Mouse (Mus musculus) megakaryocyte-erythroid progenitor cell, adult 5-6 weeks (primary cell): ENCODE data around the gene Ncbp3. TPM values are rescaled to one million over a fixed set of nuclear protein-coding genes. Genes with fewer than 3 reads are reported as not detected.

Experiments used
- ATAC-seq: replicated peaks from 2 replicates; pipeline ENCODE4 v1.8.0; 2016; ENCODE audit warnings: mild to moderate bottlenecking, inconsistent platforms; ENCODE audit not compliant: severe bottlenecking, poor library complexity, low FRiP score, low TSS enrichment
- total RNA-seq, 2 experiments: library from RNA; stranded (forward) in 1 of 2; stranded (reverse) in 1 of 2; fragments of 200-1000, 215-1000 nt in 1 of 2; fragments of >200 nt in 1 of 2; fragmentation: Nextera tagmentation in 1 of 2; gene quantifications; 2 replicates each; pipeline ENCODE4 v1.2.3; 2014 to 2017

The Ncbp3 gene
- total RNA-seq, 2 experiments from 2014 or later: 12.5 to 16.4 TPM

- ATAC-seq: no peak; the same call in 1 of the 2 replicates
Measured at GRCm38 (mm10) chr11:73109941-73110340, 62.4 kb downstream of the Ncbp3 start.

GRCm38 (mm10) chr11:73111414-73111813 is 63.8 kb downstream of the Ncbp3 start:
- ATAC-seq: no peak

DNA sequence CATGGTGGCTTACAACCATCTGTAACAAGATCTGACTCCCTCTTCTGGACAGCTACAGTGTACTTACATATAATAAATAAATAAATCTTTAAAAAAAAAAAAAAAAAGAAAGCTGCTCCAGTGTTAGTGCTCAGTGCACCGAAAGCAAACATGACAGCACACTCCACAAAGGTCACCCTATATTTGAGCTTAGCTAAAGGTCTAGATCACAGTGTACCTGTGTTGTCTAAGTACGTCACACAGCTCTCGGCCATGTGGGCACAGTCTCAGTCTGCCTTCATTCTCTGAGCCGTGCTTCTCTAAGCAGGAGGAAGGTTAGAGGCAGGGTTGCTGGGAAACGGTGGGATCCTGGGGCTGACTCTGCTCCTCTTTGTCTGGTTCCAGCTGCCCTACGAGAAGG is 78.9 kb downstream of the Ncbp3 start:
- ATAC-seq: no peak

DNA sequence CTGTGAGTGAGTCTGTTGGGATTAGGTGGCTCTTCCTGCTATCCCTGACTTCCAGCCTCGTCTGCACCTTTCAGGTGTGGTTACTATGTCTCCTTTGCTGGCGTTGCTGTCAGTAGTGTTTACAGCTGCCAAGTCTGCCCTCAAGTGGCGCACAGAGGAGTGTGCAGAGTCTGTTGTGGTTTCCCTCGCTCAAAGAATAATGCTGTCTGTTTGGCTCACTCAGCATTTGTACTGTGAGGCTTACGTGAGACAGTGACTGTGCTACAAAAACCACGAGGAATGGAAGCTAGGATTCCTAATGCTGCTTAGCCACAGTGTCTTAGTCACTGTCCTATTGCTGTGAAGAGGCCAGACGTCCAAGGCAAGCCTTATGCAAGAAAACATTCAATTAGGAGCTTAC is 83.4 kb downstream of the Ncbp3 start:
- ATAC-seq: peak; percentile 79

DNA sequence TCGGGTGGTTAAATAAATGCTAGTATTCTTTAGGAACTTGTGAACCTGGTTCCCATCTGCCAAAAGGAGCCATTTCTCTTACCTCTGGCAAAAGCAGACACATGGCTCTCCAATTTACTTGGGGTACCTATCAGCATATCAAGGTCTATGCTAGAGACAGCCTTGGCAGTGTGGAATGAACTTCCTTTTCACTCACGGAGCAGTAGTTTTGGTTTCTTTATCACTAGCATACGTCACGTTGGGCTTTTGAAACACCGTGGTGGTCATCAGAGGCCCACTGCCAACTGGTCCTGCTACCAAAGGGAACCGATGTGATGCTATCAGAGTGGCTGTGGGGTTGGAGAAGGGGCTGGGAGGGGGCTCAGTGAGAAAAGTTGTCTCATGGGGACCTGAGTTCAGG is 85.4 kb downstream of the Ncbp3 start:
- no peak for ATAC-seq

DNA sequence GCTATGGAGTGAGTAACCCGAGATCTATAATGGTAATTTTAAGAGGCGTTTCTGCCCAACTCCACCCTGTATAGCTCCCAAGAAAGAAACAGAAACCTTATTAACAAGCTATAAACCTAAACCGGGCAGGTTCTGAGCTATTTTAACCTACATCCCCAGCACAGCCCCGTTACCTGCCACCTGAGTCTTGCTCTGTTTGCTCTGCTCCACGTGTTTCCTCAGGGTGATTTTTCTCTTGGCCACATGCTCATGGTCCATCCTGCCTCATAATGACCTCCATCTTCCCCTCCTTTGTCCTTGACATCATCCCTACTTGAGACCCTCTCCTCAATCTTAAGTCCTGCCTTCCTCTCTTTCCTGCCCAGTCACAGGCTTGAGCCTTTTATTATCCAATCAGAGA is 86.6 kb downstream of the Ncbp3 start:
- ATAC-seq: no peak

GRCm38 (mm10) chr11:73136587-73136986 is 89.0 kb downstream of the Ncbp3 start:
- ATAC-seq: no peak

DNA sequence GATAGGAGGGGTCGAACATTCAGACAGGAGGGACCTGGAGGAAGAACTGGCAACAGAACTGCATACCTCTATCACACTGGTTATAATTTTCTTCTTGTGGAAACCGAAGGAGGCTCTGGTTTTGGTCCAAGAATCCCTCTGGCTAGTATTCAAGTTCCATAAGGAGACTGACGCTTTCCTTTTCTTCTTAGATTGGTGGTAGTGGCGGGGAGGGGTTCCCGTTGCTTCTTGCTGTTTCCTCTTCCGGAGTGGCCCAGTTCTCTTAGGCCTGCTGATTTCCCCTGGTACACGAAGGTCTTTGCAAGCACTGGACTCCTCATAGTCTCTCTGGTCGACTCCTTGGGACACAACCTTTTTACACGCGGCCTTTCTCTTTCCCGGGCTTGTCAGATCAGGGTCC is 89.5 kb downstream of the Ncbp3 start:
- ATAC-seq: no peak

DNA sequence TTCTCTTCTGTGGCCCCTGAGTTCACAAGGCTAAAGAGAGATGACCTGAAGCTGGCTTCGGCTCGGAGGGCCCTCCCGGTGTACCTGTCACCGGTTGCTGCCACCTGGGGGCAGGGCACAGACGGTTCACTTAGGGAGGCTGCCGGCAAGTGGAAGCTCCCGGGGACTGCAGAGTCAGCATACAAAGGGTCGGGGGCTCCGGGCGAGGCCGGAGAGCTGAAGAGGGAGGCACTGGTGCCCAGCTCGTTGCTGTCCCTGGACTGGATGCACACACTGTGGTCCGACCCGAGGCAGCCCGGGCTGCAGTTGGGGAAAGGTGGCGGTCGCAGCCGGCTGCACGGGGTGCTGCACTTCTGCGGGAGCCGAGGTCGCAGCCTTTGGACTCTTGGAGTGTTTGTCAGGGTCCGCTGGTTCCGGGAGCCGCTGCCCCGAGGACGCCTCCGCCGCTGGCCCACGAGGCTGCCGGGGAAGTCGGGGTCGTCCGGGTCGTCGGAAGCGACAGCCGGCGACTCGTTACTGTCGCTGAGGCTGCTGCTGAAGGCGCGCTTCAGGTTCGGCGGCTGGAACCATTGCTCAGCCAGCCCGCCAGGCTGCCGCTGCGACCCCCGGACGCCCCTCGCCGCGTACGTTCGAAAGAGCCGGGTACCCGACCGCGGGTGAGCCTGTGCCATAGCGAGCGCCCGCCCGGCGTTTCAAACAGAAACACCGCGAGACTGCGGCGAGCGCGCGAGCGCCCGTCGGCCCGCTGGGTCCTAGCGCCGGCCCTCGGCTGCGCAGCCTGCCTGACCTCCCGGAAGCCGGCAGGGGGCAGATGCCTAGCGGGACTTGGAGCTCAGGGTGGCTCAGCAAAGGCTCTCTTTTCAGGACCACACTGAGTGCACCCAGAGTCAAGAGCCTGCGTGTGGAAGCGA is 90.3 kb downstream of the Ncbp3 start, which contains the start of gene Haspin:
TSS of gene Haspin (minus strand) at position 704 of the 911 bp plus-strand sequence.
- ATAC-seq: peak; percentile 92

Other genes starting within 250 kb of the Ncbp3 start
- 16.4 and 28.3 TPM in 2 replicates for gene Atp2a3, start 86.6 kb upstream of the Ncbp3 start, total RNA-seq (2014; fragmentation: Nextera tagmentation)
- 14.9 and 15.7 TPM in 2 replicates for gene Atp2a3, start 86.6 kb upstream of the Ncbp3 start, total RNA-seq (2017)
- 1.8 and 3.1 TPM in 2 replicates for gene P2rx1, start 48.7 kb upstream of the Ncbp3 start, total RNA-seq (2014; fragmentation: Nextera tagmentation)
- gene P2rx1, start 48.7 kb upstream of the Ncbp3 start, total RNA-seq (2017): 2.2 TPM in 1 of 2 replicates, not detected in the other
- gene Camkk1, start 28.8 kb upstream of the Ncbp3 start, total RNA-seq (2014; fragmentation: Nextera tagmentation): 0.12 and 0.28 TPM in 2 replicates
- gene Camkk1, start 28.8 kb upstream of the Ncbp3 start, total RNA-seq (2017): 0.53 TPM in 1 of 2 replicates, not detected in the other
- gene Itgae, start 42.8 kb downstream of the Ncbp3 start, total RNA-seq (2014; fragmentation: Nextera tagmentation): 0.17 and 0.20 TPM in 2 replicates
- gene Itgae, start 42.8 kb downstream of the Ncbp3 start, total RNA-seq (2017): not detected in 2 replicates
- 10.9 and 14.4 TPM in 2 replicates for gene Haspin, start 90.5 kb downstream of the Ncbp3 start, total RNA-seq (2014; fragmentation: Nextera tagmentation)
- gene Haspin, start 90.5 kb downstream of the Ncbp3 start, total RNA-seq (2017): 12.8 and 14.8 TPM in 2 replicates
- gene P2rx5, start 112.6 kb downstream of the Ncbp3 start, total RNA-seq (2014; fragmentation: Nextera tagmentation): 1.7 TPM in 1 of 2 replicates, not detected in the other
- not detected in 2 replicates for gene P2rx5, start 112.6 kb downstream of the Ncbp3 start, total RNA-seq (2017)
- gene Emc6, start 129.3 kb downstream of the Ncbp3 start, total RNA-seq (2014; fragmentation: Nextera tagmentation): 77.1 and 79.8 TPM in 2 replicates
- gene Emc6, start 129.3 kb downstream of the Ncbp3 start, total RNA-seq (2017): 34.1 and 53.7 TPM in 2 replicates
- gene Tax1bp3, start 129.3 kb downstream of the Ncbp3 start, total RNA-seq (2014; fragmentation: Nextera tagmentation): 3.8 and 5.6 TPM in 2 replicates
- gene Tax1bp3, start 129.3 kb downstream of the Ncbp3 start, total RNA-seq (2017): 1.2 and 5.5 TPM in 2 replicates
- gene Ctns, start 151.3 kb downstream of the Ncbp3 start, total RNA-seq (2014; fragmentation: Nextera tagmentation): 12.0 and 13.2 TPM in 2 replicates
- gene Ctns, start 151.3 kb downstream of the Ncbp3 start, total RNA-seq (2017): 4.0 and 9.5 TPM in 2 replicates
- 2.5 and 8.5 TPM in 2 replicates for gene Shpk, start 151.7 kb downstream of the Ncbp3 start, total RNA-seq (2014; fragmentation: Nextera tagmentation)
- 0.80 and 3.3 TPM in 2 replicates for gene Shpk, start 151.7 kb downstream of the Ncbp3 start, total RNA-seq (2017)
- not detected in 2 replicates for gene Trpv1, start 186.5 kb downstream of the Ncbp3 start, total RNA-seq (2014; fragmentation: Nextera tagmentation)
- gene Trpv1, start 186.5 kb downstream of the Ncbp3 start, total RNA-seq (2017): not detected in 2 replicates
- not detected in 2 replicates for gene Trpv3, start 219.6 kb downstream of the Ncbp3 start, total RNA-seq (2014; fragmentation: Nextera tagmentation)
- gene Trpv3, start 219.6 kb downstream of the Ncbp3 start, total RNA-seq (2017): not detected in 2 replicates